Mouse (Mus musculus): ENCODE results near the gene Esrra. TPM values are rescaled to one million over a fixed set of nuclear protein-coding genes. Genes with fewer than 3 reads are reported as not detected.
A peak's percentile ranks its signal among the peaks of the same experiment; 100 is the strongest.

Gene Esrra
- total RNA-seq, 2 experiments from 2014 or later: 12.4 to 24.6 TPM

- no peak for ATAC-seq (ENCODE audit: poor library complexity, severe bottlenecking)
Observed at GRCm38 (mm10) chr19:6922901-6923735, 1.5 kb upstream of the Esrra start.

GRCm38 (mm10) chr19:6920741-6921636 lies 624 bp downstream of the Esrra start:
- no peak for ATAC-seq (ENCODE audit: poor library complexity, severe bottlenecking)

- no peak for ATAC-seq (ENCODE audit: poor library complexity, severe bottlenecking)
Observed at GRCm38 (mm10) chr19:6919876-6920740, 1.5 kb downstream of the Esrra start.

GRCm38 (mm10) chr19:6919431-6919830 lies 2.2 kb downstream of the Esrra start:
- no peak for ATAC-seq (ENCODE audit: poor library complexity, severe bottlenecking)

- no peak for ATAC-seq (ENCODE audit: poor library complexity, severe bottlenecking)
Observed at GRCm38 (mm10) chr19:6918321-6918720, 3.3 kb downstream of the Esrra start.

GRCm38 (mm10) chr19:6916496-6916895 lies 5.1 kb downstream of the Esrra start:
- ATAC-seq (ENCODE audit: poor library complexity, severe bottlenecking): no peak

- no peak for ATAC-seq (ENCODE audit: poor library complexity, severe bottlenecking)
Observed at GRCm38 (mm10) chr19:6915276-6915675, 6.3 kb downstream of the Esrra start.

GRCm38 (mm10) chr19:6914540-6914939 lies 7.1 kb downstream of the Esrra start:
- ATAC-seq (ENCODE audit: poor library complexity, severe bottlenecking): no peak

- ATAC-seq (ENCODE audit: poor library complexity, severe bottlenecking): no peak
Observed at GRCm38 (mm10) chr19:6913991-6914390, 7.6 kb downstream of the Esrra start.

GRCm38 (mm10) chr19:6913036-6913435 lies 8.6 kb downstream of the Esrra start:
- ATAC-seq (ENCODE audit: poor library complexity, severe bottlenecking): no peak

GRCm38 (mm10) chr19:6912205-6912970 lies 9.2 kb downstream of the Esrra start:
- no peak for ATAC-seq (ENCODE audit: poor library complexity, severe bottlenecking)

GRCm38 (mm10) chr19:6911101-6912074 lies 10.2 kb downstream of the Esrra start:
- ATAC-seq (ENCODE audit: poor library complexity, severe bottlenecking): no peak

- peak; percentile 22 for ATAC-seq (ENCODE audit: poor library complexity, severe bottlenecking)
Observed at GRCm38 (mm10) chr19:6910306-6910705, 11.3 kb downstream of the Esrra start.

GRCm38 (mm10) chr19:6909507-6910289 lies 11.9 kb downstream of the Esrra start, which contains the start of the genes Trmt112 and Prdx5:
TSS of gene Trmt112 (plus strand) at chr19:6909698.
TSS of gene Prdx5 (minus strand) at chr19:6910106.
- peak; percentile 88 for ATAC-seq (ENCODE audit: poor library complexity, severe bottlenecking)

- ATAC-seq (ENCODE audit: poor library complexity, severe bottlenecking): no peak
Observed at GRCm38 (mm10) chr19:6909021-6909420, 12.6 kb downstream of the Esrra start.

- ATAC-seq (ENCODE audit: poor library complexity, severe bottlenecking): peak; percentile 33
Observed at GRCm38 (mm10) chr19:6907811-6908540, 13.6 kb downstream of the Esrra start.

- ATAC-seq (ENCODE audit: poor library complexity, severe bottlenecking): no peak
Observed at GRCm38 (mm10) chr19:6907094-6907493, 14.5 kb downstream of the Esrra start.

Measured in megakaryocyte, adult 5-6 weeks (primary cell).